Mouse (Mus musculus) liver, embryonic 16.5 days (tissue): ENCODE data around the gene Phldb2. TPM values are rescaled to one million over a fixed set of nuclear protein-coding genes. Genes with fewer than 3 reads are reported as not detected.

Experiments used
- ATAC-seq: fragments of 200-750 bp; cut with Nextera tagmentation; 2 replicates; pipeline ENCODE4 v1.8.0; 2017; ENCODE audit warnings: low read depth, mild to moderate bottlenecking, moderate number of reproducible peaks, moderate library complexity
- H3K27ac ChIP-seq: fragments of 300-500 bp; sonication (generic); 2 replicates; pipeline ENCODE4 v1.5.1; 2014; ENCODE audit warnings: mild to moderate bottlenecking, low read length
- H3K27me3 ChIP-seq: fragments of 300-500 bp; sonication (generic); 2 replicates; pipeline ENCODE4 v1.6.1; 2014; ENCODE audit warnings: low read depth, low read length, mixed read lengths; ENCODE audit not compliant: control insufficient read depth, insufficient read depth
- H3K36me3 ChIP-seq: fragments of 300-500 bp; sonication (generic); 2 replicates; pipeline ENCODE4 v1.6.1; 2014; ENCODE audit warnings: mild to moderate bottlenecking; ENCODE audit not compliant: control insufficient read depth, insufficient read depth
- H3K4me1 ChIP-seq: fragments of 300-500 bp; sonication (generic); 2 replicates; pipeline ENCODE4 v1.6.1; 2014; ENCODE audit warnings: low read depth, low read length, mixed read lengths; ENCODE audit not compliant: control insufficient read depth
- H3K4me2 ChIP-seq: fragments of 300-500 bp; sonication (generic); 2 replicates; pipeline ENCODE4 v1.6.1; 2014; ENCODE audit warnings: low read depth, low read length, mixed read lengths
- H3K4me3 ChIP-seq: fragments of 300-500 bp; sonication (generic); 2 replicates; pipeline ENCODE4 v1.5.1; 2014; ENCODE audit warnings: low read depth, mild to moderate bottlenecking, low read length
- H3K9ac ChIP-seq: fragments of 300-500 bp; sonication (generic); 2 replicates; pipeline ENCODE4 v1.6.1; 2014; ENCODE audit warnings: low read depth, low read length
- H3K9me3 ChIP-seq: fragments of 300-500 bp; sonication (generic); replicated peaks from 2 replicates; pipeline ENCODE4 v1.6.1; 2016; ENCODE audit warnings: low read length; ENCODE audit not compliant: control insufficient read depth
- WGBS: fragments of 180-500 bp; shearing (Covaris S2); extraction: QIAGEN DNeasy Blood & Tissue Kit; methylation state at CpG from one replicate; pipeline ENCODE4 v1.1.7; 2014; ENCODE audit not compliant: insufficient replicate concordance; 5-methylcytosine and 5-hydroxymethylcytosine counted together
- polyA plus RNA-seq: library from polyadenylated mRNA; unstranded; fragments of >200 nt; fragmentation: Nextera tagmentation; extraction: Ambion mirVana; gene quantifications from 2 replicates; pipeline ENCODE4 v1.2.1, GENCODE M21; 2015

The Phldb2 gene
- polyA plus RNA-seq, 1 experiment from 2014 or later: 15.3 TPM

- H3K36me3 ChIP-seq: no peaks in the 10 kb centered on the region; the same call in 1 of the 2 replicates
- WGBS: 69% methylated on average over 3 of the region's 3 CpGs
- ATAC-seq: no peak
Measured at GRCm38 (mm10) chr16:45939436-45939835, 14.0 kb downstream of the Phldb2 start.

GRCm38 (mm10) chr16:45937381-45937780 is 16.0 kb downstream of the Phldb2 start:
- Histone ChIP-seq H3K4me2 (no peak overlapping the region), H3K4me3 (no peak overlapping the region), H3K27ac (no peak overlapping the region), H3K36me3 (no peaks in the 10 kb centered on the region; the same call in 1 of the 2 replicates), H3K9ac (no peak overlapping the region), H3K9me3 (no peaks in the 10 kb centered on the region), H3K27me3 (no peaks in the 10 kb centered on the region), H3K4me1 (no peaks in the 10 kb centered on the region)
- ATAC-seq: no peak
- WGBS: 33% methylated on average over 2 of the region's 2 CpGs

More at GRCm38 (mm10) chr16:45939436-45939835, 14.0 kb downstream of the Phldb2 start:
- no peak overlapping the region for H3K4me2 ChIP-seq
- H3K4me3 ChIP-seq: no peak overlapping the region
- no peak overlapping the region for H3K27ac ChIP-seq
- no peaks in the 10 kb centered on the region for H3K27me3 ChIP-seq
- H3K4me1 ChIP-seq: no peaks in the 10 kb centered on the region
- H3K9ac ChIP-seq: no peak overlapping the region
- H3K9me3 ChIP-seq: no peaks in the 10 kb centered on the region

GRCm38 (mm10) chr16:45936521-45936920 is 16.9 kb downstream of the Phldb2 start:
- WGBS: 53% methylated on average over 2 of the region's 2 CpGs
- Histone ChIP-seq H3K27ac (no peak overlapping the region), H3K4me1 (no peaks in the 10 kb centered on the region), H3K27me3 (no peaks in the 10 kb centered on the region), H3K9me3 (no peaks in the 10 kb centered on the region), H3K36me3 (no peaks in the 10 kb centered on the region; the same call in 1 of the 2 replicates), H3K4me3 (no peak overlapping the region), H3K4me2 (no peak overlapping the region), H3K9ac (no peak overlapping the region)
- no peak for ATAC-seq

- ATAC-seq: no peak
- Histone ChIP-seq H3K9ac (no peak overlapping the region), H3K4me1 (no peaks in the 10 kb centered on the region), H3K9me3 (no peaks in the 10 kb centered on the region), H3K4me3 (no peak overlapping the region), H3K27ac (no peak overlapping the region), H3K27me3 (no peaks in the 10 kb centered on the region), H3K4me2 (no peak overlapping the region), H3K36me3 (no peaks in the 10 kb centered on the region; the same call in 1 of the 2 replicates)
- WGBS: 52% methylated on average over 3 of the region's 3 CpGs
Measured at GRCm38 (mm10) chr16:45935956-45936483, 17.4 kb downstream of the Phldb2 start.

- no peak overlapping the region for H3K4me3 ChIP-seq
- no peaks in the 10 kb centered on the region for H3K4me1 ChIP-seq
- H3K9ac ChIP-seq: no peak overlapping the region
- H3K4me2 ChIP-seq: no peak overlapping the region
- H3K27ac ChIP-seq: no peak overlapping the region
- H3K9me3 ChIP-seq: no peaks in the 10 kb centered on the region
- no peaks in the 10 kb centered on the region for H3K27me3 ChIP-seq
- no peaks in the 10 kb centered on the region; the same call in 1 of the 2 replicates for H3K36me3 ChIP-seq
- no peak for ATAC-seq
- 35% methylated on average over 2 of the region's 2 CpGs for WGBS
Measured at GRCm38 (mm10) chr16:45934721-45935407, 18.5 kb downstream of the Phldb2 start.

- no peak overlapping the region for H3K4me3 ChIP-seq
- no peak overlapping the region for H3K4me2 ChIP-seq
- H3K27me3 ChIP-seq: no peaks in the 10 kb centered on the region
- no peaks in the 10 kb centered on the region for H3K36me3 ChIP-seq
- no peaks in the 10 kb centered on the region; the same call in 1 of the 2 replicates for H3K4me1 ChIP-seq
- H3K9ac ChIP-seq: no peak overlapping the region
- H3K27ac ChIP-seq: no peak overlapping the region
- 51% methylated on average over 3 of the region's 3 CpGs for WGBS
- ATAC-seq: no peak
- no peaks in the 10 kb centered on the region for H3K9me3 ChIP-seq
Measured at GRCm38 (mm10) chr16:45930308-45930707, 23.1 kb downstream of the Phldb2 start.

GRCm38 (mm10) chr16:45928090-45928489 is 25.3 kb downstream of the Phldb2 start:
- H3K36me3 ChIP-seq: no peaks in the 10 kb centered on the region
- H3K4me1 ChIP-seq: no peaks in the 10 kb centered on the region; the same call in 1 of the 2 replicates
- 17% methylated on average over 4 of the region's 4 CpGs for WGBS
- H3K9me3 ChIP-seq: no peaks in the 10 kb centered on the region
- H3K4me2 ChIP-seq: no peak overlapping the region
- H3K9ac ChIP-seq: no peak overlapping the region
- H3K4me3 ChIP-seq: no peak overlapping the region
- no peak for ATAC-seq
- H3K27me3 ChIP-seq: no peaks in the 10 kb centered on the region
- H3K27ac ChIP-seq: no peak overlapping the region

- 45% methylated on average over 3 of the region's 3 CpGs for WGBS
- Histone ChIP-seq H3K4me3 (no peak overlapping the region), H3K9me3 (no peaks in the 10 kb centered on the region), H3K27ac (no peak overlapping the region), H3K4me2 (no peak overlapping the region), H3K4me1 (no peaks in the 10 kb centered on the region; the same call in 1 of the 2 replicates), H3K27me3 (no peaks in the 10 kb centered on the region), H3K36me3 (no peaks in the 10 kb centered on the region), H3K9ac (no peak overlapping the region)
- ATAC-seq: no peak; the same call in 1 of the 2 replicates
Measured at GRCm38 (mm10) chr16:45927601-45928000, 25.8 kb downstream of the Phldb2 start.

- no peak overlapping the region for H3K4me3 ChIP-seq
- no peaks in the 10 kb centered on the region for H3K36me3 ChIP-seq
- H3K4me1 ChIP-seq: no peaks in the 10 kb centered on the region; the same call in 1 of the 2 replicates
- H3K9ac ChIP-seq: no peak overlapping the region
- H3K27me3 ChIP-seq: no peaks in the 10 kb centered on the region
- H3K27ac ChIP-seq: no peak overlapping the region
- H3K9me3 ChIP-seq: no peaks in the 10 kb centered on the region
- WGBS: 58% methylated on average over 5 of the region's 5 CpGs
- no peak for ATAC-seq
- no peak overlapping the region for H3K4me2 ChIP-seq
Measured at GRCm38 (mm10) chr16:45926875-45927274, 26.5 kb downstream of the Phldb2 start.
